Comparison of ENCODE assay signal across 10 mouse cellular contexts in genomic region chr12:111916514-111917217, GRCm38 (mm10). TPM values are rescaled to one million over a fixed set of nuclear protein-coding genes. Genes with fewer than 3 reads are reported as not detected.
A peak's percentile ranks its signal among the peaks of the same experiment; 100 is the strongest.
DNase-seq lines count a peak whose midpoint lies in the region; ATAC-seq and TF ChIP-seq lines count a peak whose summit lies in the region.
"Had no signal": no experiment of that assay in that cellular context is flagged by ENCODE, and none has a peak within 500 bp of the region (broad histone marks: within the 10 kb centered on the region; RNA-seq: fewer than 3 reads in every experiment).

No protein-coding gene starts in this region.

- no peak overlapping the region for H3K4me3 ChIP-seq in embryonic facial prominence, embryonic 12.5 days
- H3K4me3 ChIP-seq in heart, postnatal 0 days (ENCODE audit: low read depth, low read length) = no peak overlapping the region
- no peak overlapping the region for H3K4me3 ChIP-seq in limb, embryonic 12.5 days (replicated peaks)
- H3K4me3 ChIP-seq in layer of hippocampus, adult 2 months = no peak overlapping the region

- H3K36me3 ChIP-seq in embryonic facial prominence, embryonic 12.5 days = no peaks in the 10 kb centered on the region
- H3K36me3 ChIP-seq in heart, postnatal 0 days (replicated peaks; ENCODE audit: control insufficient read depth, insufficient read depth, low read length) = no peaks in the 10 kb centered on the region
- H3K36me3 ChIP-seq in limb, embryonic 12.5 days = no peaks in the 10 kb centered on the region

- H3K27me3 ChIP-seq in embryonic facial prominence, embryonic 12.5 days = no peaks in the 10 kb centered on the region
- no peaks in the 10 kb centered on the region for H3K27me3 ChIP-seq in heart, postnatal 0 days (ENCODE audit: control insufficient read depth, insufficient read depth, low read length)
- no peaks in the 10 kb centered on the region for H3K27me3 ChIP-seq in limb, embryonic 12.5 days

- peak; percentile 53; the same call in 1 of the 2 replicates for TF ChIP-seq EP300 in heart, postnatal 0 days (IDR thresholded peaks at IDR 0.05; ENCODE audit: low read depth)

- WGBS in embryonic facial prominence, embryonic 12.5 days = 53% methylated on average over 12 of the region's 12 CpGs
- WGBS in heart, postnatal 0 days = 39% methylated on average over 12 of the region's 12 CpGs
- 63% methylated on average over 12 of the region's 12 CpGs for WGBS in limb, embryonic 12.5 days

- TF ChIP-seq CTCF in heart, postnatal 0 days (IDR thresholded peaks at IDR 0.05; ENCODE audit: low read depth) = no peak
- TF ChIP-seq CTCF in layer of hippocampus, adult 2 months (conservative IDR thresholded peaks at IDR 0.05) = no peak

- H3K4me1 ChIP-seq in embryonic facial prominence, embryonic 12.5 days = peaks cover 9% of the 10 kb centered on the region
- H3K4me1 ChIP-seq in heart, postnatal 0 days (ENCODE audit: control insufficient read depth, insufficient read depth) = peaks cover 15% of the 10 kb centered on the region
- peaks cover 13% of the 10 kb centered on the region for H3K4me1 ChIP-seq in limb, embryonic 12.5 days (replicated peaks)

- DNase-seq in kidney, adult 9 months = peak; percentile 58
- no peak for DNase-seq in kidney, adult 11 months
- no peak for DNase-seq in heart, postnatal 0 days (ENCODE audit: low spot score)
- no peak for DNase-seq in layer of hippocampus, adult 2 months (ENCODE audit: low spot score in 2 of 2)
- DNase-seq in adrenal gland, adult 8-10 months = no peak
- no peak for DNase-seq in ovary, postnatal 10 days (ENCODE audit: low spot score)
- DNase-seq: layer of hippocampus, adult 9-11 months had no signal

- H3K9ac ChIP-seq in embryonic facial prominence, embryonic 12.5 days = no peak overlapping the region; the same call in 1 of the 2 replicates
- no peak overlapping the region for H3K9ac ChIP-seq in heart, postnatal 0 days (replicated peaks; ENCODE audit: low read depth, low read length)
- H3K9ac ChIP-seq in limb, embryonic 12.5 days (replicated peaks) = no peak overlapping the region

- ATAC-seq in embryonic facial prominence, embryonic 12.5 days (ENCODE audit: insufficient number of reproducible peaks, insufficient read depth, low FRiP score, low TSS enrichment) = no peak
- peak; percentile 34 for ATAC-seq in heart, postnatal 0 days (ENCODE audit: insufficient read depth, low read depth)
- no peak for ATAC-seq in limb, embryonic 12.5 days (ENCODE audit: insufficient number of reproducible peaks, insufficient read depth, low FRiP score, low TSS enrichment, low read depth)

- no peaks in the 10 kb centered on the region for H3K9me3 ChIP-seq in embryonic facial prominence, embryonic 12.5 days
- H3K9me3 ChIP-seq in heart, postnatal 0 days (replicated peaks; ENCODE audit: control insufficient read depth, low read length) = no peaks in the 10 kb centered on the region
- no peaks in the 10 kb centered on the region for H3K9me3 ChIP-seq in limb, embryonic 12.5 days

- H3K27ac ChIP-seq in embryonic facial prominence, embryonic 12.5 days = peak overlapping the region; percentile 41; the same call in 1 of the 2 replicates
- H3K27ac ChIP-seq in heart, postnatal 0 days (ENCODE audit: low read depth) = peak overlapping the region; percentile 69
- H3K27ac ChIP-seq in limb, embryonic 12.5 days = peak overlapping the region; percentile 53
- no peak overlapping the region; the same call in 1 of the 2 replicates for H3K27ac ChIP-seq in layer of hippocampus, adult 2 months

- H3K4me2 ChIP-seq in embryonic facial prominence, embryonic 12.5 days (replicated peaks) = no peak overlapping the region
- H3K4me2 ChIP-seq in heart, postnatal 0 days (ENCODE audit: low read depth, low read length) = peak overlapping the region; percentile 27; the same call in 1 of the 2 replicates
- 0 out of 2 replicates have a peak overlapping the region, but pooled peaks have one; percentile 11 for H3K4me2 ChIP-seq in limb, embryonic 12.5 days

RNA-seq across cellular contexts. Expression of gene Ppp1r13b, which starts 8.8 kb away (rescaled TPM):
- 13.5 and 14.1 TPM in 2 replicates for polyA plus RNA-seq in embryonic facial prominence, embryonic 12.5 days (2016; fragmentation: Nextera tagmentation; extraction: Ambion mirVana)
- 18.2 TPM in 2 replicates for total RNA-seq in heart, postnatal 0 days (2014; rRNA removed; ENCODE audit: low replicate concordance)
- 9.9 and 11.2 TPM in 2 replicates for polyA plus RNA-seq in heart, postnatal 0 days (2015; fragmentation: Nextera tagmentation; extraction: Ambion mirVana)
- 11.5 and 13.0 TPM in 2 replicates for polyA plus RNA-seq in limb, embryonic 12.5 days (2016; fragmentation: Nextera tagmentation; extraction: Ambion mirVana)
- total RNA-seq in layer of hippocampus, adult 2 months (2021) = 100 to 1,000 TPM; 101 to 106 TPM
- total RNA-seq in adrenal gland, adult 8-10 months (2022) = 10 to 100 TPM; 16.0 to 26.6 (median 18.7) TPM

RNA-seq across cellular contexts. Expression of gene Atp5mpl, which starts 50.1 kb away (rescaled TPM):
- polyA plus RNA-seq in embryonic facial prominence, embryonic 12.5 days (2016; fragmentation: Nextera tagmentation; extraction: Ambion mirVana) = 617 and 661 TPM in 2 replicates
- 727 and 889 TPM in 2 replicates for total RNA-seq in heart, postnatal 0 days (2014; rRNA removed; ENCODE audit: low replicate concordance)
- 3,038 and 3,095 TPM in 2 replicates for polyA plus RNA-seq in heart, postnatal 0 days (2015; fragmentation: Nextera tagmentation; extraction: Ambion mirVana)
- 648 and 683 TPM in 2 replicates for polyA plus RNA-seq in limb, embryonic 12.5 days (2016; fragmentation: Nextera tagmentation; extraction: Ambion mirVana)
- total RNA-seq in layer of hippocampus, adult 2 months (2021) = 100 to 1,000 TPM; 331 to 353 TPM
- 100 to 1,000 TPM; 314 to 407 (median 358) TPM for total RNA-seq in adrenal gland, adult 8-10 months (2022)

RNA-seq across cellular contexts. Expression of gene Tdrd9, which starts 54.7 kb away (rescaled TPM):
- polyA plus RNA-seq in embryonic facial prominence, embryonic 12.5 days (2016; fragmentation: Nextera tagmentation; extraction: Ambion mirVana) = 0.73 and 0.75 TPM in 2 replicates
- 0.04 TPM in 1 of 2 replicates, not detected in the other for total RNA-seq in heart, postnatal 0 days (2014; rRNA removed; ENCODE audit: low replicate concordance)
- 0.11 and 0.27 TPM in 2 replicates for polyA plus RNA-seq in heart, postnatal 0 days (2015; fragmentation: Nextera tagmentation; extraction: Ambion mirVana)
- 0.97 and 1.4 TPM in 2 replicates for polyA plus RNA-seq in limb, embryonic 12.5 days (2016; fragmentation: Nextera tagmentation; extraction: Ambion mirVana)
- total RNA-seq in layer of hippocampus, adult 2 months (2021) = under 1 TPM in 1 of 2 experiments, not detected in 1; 0.44 TPM
- total RNA-seq in adrenal gland, adult 8-10 months (2022) = under 1 TPM in 2 of 4 experiments, not detected in 2; 0.09 to 0.31 TPM
- polyA plus RNA-seq: spleen, adult 2 months had no signal
